Mouse (Mus musculus) neural tube, embryonic 15.5 days (tissue): ENCODE data around the gene Tenm3. TPM values are rescaled to one million over a fixed set of nuclear protein-coding genes. Genes with fewer than 3 reads are reported as not detected.
A peak's percentile ranks its signal among the peaks of the same experiment; 100 is the strongest.

Experiments used
- ATAC-seq: fragments of 200-750 bp; cut with Nextera tagmentation; 2 replicates; pipeline ENCODE4 v1.8.0; 2017; ENCODE audit warnings: mild to moderate bottlenecking, moderate TSS enrichment, moderate library complexity; ENCODE audit not compliant: low FRiP score
- H3K27ac ChIP-seq: fragments of 300-500 bp; sonication (generic); replicated peaks from 2 replicates; pipeline ENCODE4 v1.5.1; 2015; ENCODE audit warnings: mild to moderate bottlenecking, inconsistent platforms
- H3K27me3 ChIP-seq: fragments of 300-500 bp; sonication (generic); replicated peaks from 2 replicates; pipeline ENCODE4 v1.6.1; 2015; ENCODE audit warnings: inconsistent platforms
- H3K36me3 ChIP-seq: fragments of 300-500 bp; sonication (generic); 2 replicates; pipeline ENCODE4 v1.6.1; 2015; ENCODE audit warnings: inconsistent platforms
- H3K4me1 ChIP-seq: fragments of 300-500 bp; sonication (generic); 2 replicates; pipeline ENCODE4 v1.6.1; 2015; ENCODE audit warnings: inconsistent platforms
- H3K4me2 ChIP-seq: fragments of 300-500 bp; sonication (generic); 2 replicates; pipeline ENCODE4 v1.6.1; 2015; ENCODE audit warnings: inconsistent platforms, mild to moderate bottlenecking, moderate library complexity
- H3K4me3 ChIP-seq: fragments of 300-500 bp; sonication (generic); replicated peaks from 2 replicates; pipeline ENCODE4 v1.5.1; 2015; ENCODE audit warnings: mild to moderate bottlenecking, inconsistent platforms
- H3K9ac ChIP-seq: fragments of 300-500 bp; sonication (generic); replicated peaks from 2 replicates; pipeline ENCODE4 v1.6.1; 2015; ENCODE audit warnings: mild to moderate bottlenecking, inconsistent platforms
- H3K9me3 ChIP-seq: fragments of 300-500 bp; sonication (generic); replicated peaks from 2 replicates; pipeline ENCODE4 v1.6.1; 2016; ENCODE audit warnings: inconsistent platforms
- WGBS: fragments of 180-500 bp; shearing (Covaris S2); methylation state at CpG from one replicate; pipeline ENCODE4 v1.1.7; 2015; ENCODE audit warnings: mixed read lengths; 5-methylcytosine and 5-hydroxymethylcytosine counted together
- polyA plus RNA-seq: library from polyadenylated mRNA; unstranded; fragments of >200 nt; fragmentation: Nextera tagmentation; extraction: Ambion mirVana; gene quantifications from 2 replicates; pipeline ENCODE4 v1.2.1, GENCODE M21; 2015

Gene Tenm3
- polyA plus RNA-seq, 1 experiment from 2014 or later, result 37.7 TPM

DNA sequence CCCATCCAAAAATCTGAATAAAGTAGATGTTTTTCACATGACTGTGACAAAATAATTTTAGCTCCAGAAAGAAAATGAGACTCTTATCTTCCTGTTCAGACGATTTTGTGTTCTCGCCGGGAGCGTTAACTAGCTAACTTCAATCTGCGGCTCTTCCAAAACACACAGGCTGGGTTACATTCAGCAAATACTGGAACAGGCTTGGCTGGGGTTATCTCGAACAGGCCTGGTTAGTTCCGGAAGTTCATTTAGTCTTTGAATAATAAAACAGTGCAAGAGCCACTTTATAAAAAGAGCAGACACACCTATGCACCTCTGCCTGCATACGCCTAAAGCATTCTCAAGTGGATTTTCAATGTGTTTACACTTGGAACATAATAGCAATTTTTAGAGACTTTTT, 40.7 kb downstream of the Tenm3 start:
- ATAC-seq, result no peak
- H3K4me2 ChIP-seq, result no peak overlapping the region
- H3K9ac ChIP-seq, result no peak overlapping the region
- no peak overlapping the region for H3K4me3 ChIP-seq
- H3K9me3 ChIP-seq, result no peaks in the 10 kb centered on the region
- H3K36me3 ChIP-seq, result no peaks in the 10 kb centered on the region
- H3K27me3 ChIP-seq, result no peaks in the 10 kb centered on the region
- no peak overlapping the region for H3K27ac ChIP-seq
- 83% methylated on average over 8 of the region's 8 CpGs for WGBS
- peaks cover 14% of the 10 kb centered on the region for H3K4me1 ChIP-seq

DNA sequence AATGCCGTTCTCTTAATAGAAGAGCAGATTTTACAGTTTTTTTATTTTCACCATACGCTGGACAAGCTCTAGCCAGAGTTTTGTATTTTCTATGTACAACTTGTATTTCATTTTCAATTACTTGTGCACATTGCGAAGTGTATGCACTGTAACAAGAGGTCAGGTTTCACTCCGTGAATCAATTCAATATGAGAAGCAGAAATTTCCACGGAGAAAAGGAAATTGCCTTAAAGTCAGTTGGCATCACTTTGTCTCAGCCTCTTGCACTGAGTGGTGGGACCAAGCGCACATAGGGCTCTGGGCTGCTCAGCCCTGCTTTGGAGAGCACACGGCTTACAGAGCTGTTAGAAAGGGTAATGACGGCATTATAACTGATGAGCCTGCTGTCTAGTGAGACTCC, 41.5 kb downstream of the Tenm3 start:
- H3K27ac ChIP-seq, result no peak overlapping the region
- H3K27me3 ChIP-seq, result no peaks in the 10 kb centered on the region
- no peak overlapping the region for H3K4me3 ChIP-seq
- no peak overlapping the region for H3K4me2 ChIP-seq
- no peaks in the 10 kb centered on the region for H3K36me3 ChIP-seq
- H3K9me3 ChIP-seq, result no peaks in the 10 kb centered on the region
- ATAC-seq, result no peak
- peaks cover 14% of the 10 kb centered on the region for H3K4me1 ChIP-seq
- H3K9ac ChIP-seq, result no peak overlapping the region
- 57% methylated on average over 8 of the region's 8 CpGs for WGBS

GRCm38 (mm10) chr8:48797955-48798359, 45.8 kb downstream of the Tenm3 start:
- 52% methylated on average over 5 of the region's 5 CpGs for WGBS
- Histone ChIP-seq H3K9me3 (no peaks in the 10 kb centered on the region), H3K9ac (no peak overlapping the region), H3K36me3 (no peaks in the 10 kb centered on the region), H3K4me3 (no peak overlapping the region), H3K27me3 (no peaks in the 10 kb centered on the region), H3K4me2 (no peak overlapping the region), H3K27ac (no peak overlapping the region), H3K4me1 (peaks cover 38% of the 10 kb centered on the region)
- no peak for ATAC-seq

GRCm38 (mm10) chr8:48794285-48794684, 49.5 kb downstream of the Tenm3 start:
- H3K36me3 ChIP-seq, result no peaks in the 10 kb centered on the region
- no peak for ATAC-seq
- no peak overlapping the region for H3K4me2 ChIP-seq
- H3K4me3 ChIP-seq, result no peak overlapping the region
- no peaks in the 10 kb centered on the region for H3K27me3 ChIP-seq
- no peak overlapping the region for H3K27ac ChIP-seq
- H3K4me1 ChIP-seq, result peaks cover 27% of the 10 kb centered on the region
- 55% methylated on average over 7 of the region's 7 CpGs for WGBS
- H3K9ac ChIP-seq, result no peak overlapping the region
- no peaks in the 10 kb centered on the region for H3K9me3 ChIP-seq

- Histone ChIP-seq H3K4me2 (no peak overlapping the region), H3K9ac (no peak overlapping the region), H3K36me3 (no peaks in the 10 kb centered on the region), H3K4me3 (no peak overlapping the region), H3K27me3 (no peaks in the 10 kb centered on the region), H3K9me3 (no peaks in the 10 kb centered on the region), H3K27ac (no peak overlapping the region), H3K4me1 (peaks cover 27% of the 10 kb centered on the region)
- ATAC-seq, result no peak
- 25% methylated on average over 8 of the region's 8 CpGs for WGBS
Measured at GRCm38 (mm10) chr8:48793729-48794128, 50.0 kb downstream of the Tenm3 start.

- Histone ChIP-seq H3K36me3 (no peaks in the 10 kb centered on the region), H3K9ac (no peak overlapping the region), H3K9me3 (no peaks in the 10 kb centered on the region), H3K27ac (no peak overlapping the region), H3K4me2 (no peak overlapping the region), H3K4me1 (peaks cover 24% of the 10 kb centered on the region), H3K4me3 (no peak overlapping the region), H3K27me3 (no peaks in the 10 kb centered on the region)
- no peak for ATAC-seq
- WGBS, result 55% methylated on average over 10 of the region's 10 CpGs
Measured at GRCm38 (mm10) chr8:48792587-48793326, 51.0 kb downstream of the Tenm3 start.

- H3K36me3 ChIP-seq, result no peaks in the 10 kb centered on the region
- H3K4me2 ChIP-seq, result no peak overlapping the region
- 0 out of 2 replicates have a peak, but pooled peaks have one; percentile 15 for ATAC-seq
- H3K27me3 ChIP-seq, result no peaks in the 10 kb centered on the region
- peaks cover 19% of the 10 kb centered on the region for H3K4me1 ChIP-seq
- no peak overlapping the region for H3K9ac ChIP-seq
- H3K9me3 ChIP-seq, result no peaks in the 10 kb centered on the region
- WGBS, result 49% methylated on average over 9 of the region's 9 CpGs
- no peak overlapping the region for H3K27ac ChIP-seq
- H3K4me3 ChIP-seq, result no peak overlapping the region
Measured at GRCm38 (mm10) chr8:48783308-48783707, 60.4 kb downstream of the Tenm3 start.

DNA sequence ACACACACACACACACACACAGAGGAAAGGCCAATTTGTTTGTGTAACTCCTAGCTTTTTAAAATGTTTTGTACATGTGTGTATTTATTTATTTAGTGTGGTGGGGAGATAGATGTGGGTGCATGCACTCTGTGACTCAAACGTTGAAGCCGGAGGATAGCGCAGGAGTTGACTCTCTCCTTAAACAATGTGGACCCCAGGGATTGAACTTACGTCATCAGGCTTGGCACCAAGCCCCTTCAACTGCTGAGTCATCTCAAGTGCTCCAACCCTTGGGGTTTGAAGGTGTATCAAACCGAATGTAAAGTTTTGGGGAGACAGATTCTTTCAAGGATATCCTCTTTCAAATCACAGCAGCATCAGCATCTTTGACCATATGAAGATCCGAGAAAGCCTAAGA, 63.1 kb downstream of the Tenm3 start:
- H3K4me3 ChIP-seq, result no peak overlapping the region
- ATAC-seq, result no peak
- peaks cover 20% of the 10 kb centered on the region for H3K4me1 ChIP-seq
- 79% methylated on average over 6 of the region's 6 CpGs for WGBS
- no peak overlapping the region for H3K27ac ChIP-seq
- H3K9me3 ChIP-seq, result no peaks in the 10 kb centered on the region
- H3K27me3 ChIP-seq, result no peaks in the 10 kb centered on the region
- no peak overlapping the region for H3K4me2 ChIP-seq
- H3K9ac ChIP-seq, result no peak overlapping the region
- H3K36me3 ChIP-seq, result no peaks in the 10 kb centered on the region

- no peak for ATAC-seq
- H3K27me3 ChIP-seq, result no peaks in the 10 kb centered on the region
- WGBS, result 93% methylated on average over 4 of the region's 4 CpGs
Measured at GRCm38 (mm10) chr8:48779194-48779593, 64.6 kb downstream of the Tenm3 start.

DNA sequence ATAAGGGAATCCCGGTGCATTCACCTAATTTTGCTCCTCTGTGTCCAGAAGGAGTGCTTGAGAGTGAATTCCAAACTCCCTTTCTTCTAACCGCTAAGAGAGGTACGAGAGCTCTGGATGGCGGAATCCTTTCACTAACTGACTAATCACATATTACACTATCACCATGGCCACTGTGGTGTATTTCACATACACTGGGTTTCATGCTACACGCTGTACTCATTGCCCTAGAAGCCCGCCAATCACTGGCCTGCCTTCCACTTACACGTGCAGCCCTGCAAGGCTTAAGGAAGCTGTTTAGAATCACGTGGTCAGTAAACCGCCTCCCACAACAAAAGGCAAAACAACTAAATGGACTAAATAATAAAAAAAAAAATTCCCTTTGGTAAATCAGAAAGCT, 67.7 kb downstream of the Tenm3 start:
- Histone ChIP-seq H3K4me3 (no peak overlapping the region), H3K9ac (no peak overlapping the region), H3K36me3 (no peaks in the 10 kb centered on the region), H3K9me3 (no peaks in the 10 kb centered on the region), H3K27me3 (no peaks in the 10 kb centered on the region), H3K4me2 (0 out of 2 replicates have a peak overlapping the region, but pooled peaks have one; percentile 1), H3K27ac (no peak overlapping the region), H3K4me1 (peaks cover 13% of the 10 kb centered on the region)
- no peak; the same call in 1 of the 2 replicates for ATAC-seq
- 47% methylated on average over 9 of the region's 9 CpGs for WGBS

More at GRCm38 (mm10) chr8:48779194-48779593, 64.6 kb downstream of the Tenm3 start:
- Histone ChIP-seq H3K4me2 (no peak overlapping the region), H3K9me3 (no peaks in the 10 kb centered on the region), H3K4me3 (no peak overlapping the region), H3K9ac (no peak overlapping the region), H3K36me3 (no peaks in the 10 kb centered on the region), H3K27ac (no peak overlapping the region), H3K4me1 (peaks cover 27% of the 10 kb centered on the region)

- Histone ChIP-seq H3K9me3 (no peaks in the 10 kb centered on the region), H3K27me3 (no peaks in the 10 kb centered on the region), H3K4me1 (peaks cover 9% of the 10 kb centered on the region; the same call in 1 of the 2 replicates), H3K36me3 (no peaks in the 10 kb centered on the region), H3K9ac (no peak overlapping the region), H3K4me2 (0 out of 2 replicates have a peak overlapping the region, but pooled peaks have one; percentile 1), H3K4me3 (no peak overlapping the region), H3K27ac (no peak overlapping the region)
- 16% methylated on average over 9 of the region's 9 CpGs for WGBS
- no peak for ATAC-seq
Measured at GRCm38 (mm10) chr8:48775531-48776037, 68.2 kb downstream of the Tenm3 start.

DNA sequence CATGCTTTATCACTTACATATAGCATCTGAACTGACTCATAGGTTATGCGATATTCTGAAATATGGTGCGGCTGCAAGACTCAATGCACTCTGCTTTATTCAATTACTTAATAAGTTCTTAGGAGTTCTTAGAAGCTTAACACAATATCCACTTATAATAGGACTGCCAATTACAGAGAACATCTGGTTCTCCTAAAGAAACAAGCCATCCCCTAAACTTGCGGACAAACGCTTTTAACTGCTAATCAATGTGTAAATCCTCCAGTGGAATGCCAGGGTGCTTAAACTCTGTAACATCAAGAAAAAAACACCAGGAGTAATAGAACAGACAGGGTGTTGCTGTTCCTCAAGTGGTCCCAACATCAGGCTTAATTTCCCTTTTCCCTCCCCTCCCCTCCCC, 68.9 kb downstream of the Tenm3 start:
- WGBS, result 53% methylated on average over 4 of the region's 4 CpGs
- H3K9ac ChIP-seq, result no peak overlapping the region
- no peak overlapping the region for H3K4me3 ChIP-seq
- no peak for ATAC-seq
- H3K4me2 ChIP-seq, result no peak overlapping the region
- no peak overlapping the region for H3K27ac ChIP-seq
- no peaks in the 10 kb centered on the region for H3K9me3 ChIP-seq
- no peaks in the 10 kb centered on the region for H3K27me3 ChIP-seq
- peaks cover 9% of the 10 kb centered on the region; the same call in 1 of the 2 replicates for H3K4me1 ChIP-seq
- H3K36me3 ChIP-seq, result no peaks in the 10 kb centered on the region
